Mouse (Mus musculus) heart, postnatal 25 days (tissue): Measurements from ENCODE around the gene Lemd1. TPM values are rescaled to one million over a fixed set of nuclear protein-coding genes. Genes with fewer than 3 reads are reported as not detected.
"Not testable (repeated sequence)": the region's sequence is repeated elsewhere in the genome, so short reads cannot be mapped to it uniquely, and the experiment has no call there.

Source experiments
- DNase-seq: peaks from one replicate; pipeline ENCODE4 v3.0.0; 2022; ENCODE audit warnings: low spot score
- intact Hi-C: fragments of 180-260 bp; cut with DNase I; formaldehyde crosslinking; loops from one replicate; pipeline ENCODE4 v1.15.1; 2025
- total RNA-seq, 2 experiments: library from RNA; stranded (reverse); gene quantifications; 2 replicates each; pipeline ENCODE4 v1.2.3; 2021

Lemd1 gene
- total RNA-seq, 2 experiments from 2014 or later = not detected

DNA sequence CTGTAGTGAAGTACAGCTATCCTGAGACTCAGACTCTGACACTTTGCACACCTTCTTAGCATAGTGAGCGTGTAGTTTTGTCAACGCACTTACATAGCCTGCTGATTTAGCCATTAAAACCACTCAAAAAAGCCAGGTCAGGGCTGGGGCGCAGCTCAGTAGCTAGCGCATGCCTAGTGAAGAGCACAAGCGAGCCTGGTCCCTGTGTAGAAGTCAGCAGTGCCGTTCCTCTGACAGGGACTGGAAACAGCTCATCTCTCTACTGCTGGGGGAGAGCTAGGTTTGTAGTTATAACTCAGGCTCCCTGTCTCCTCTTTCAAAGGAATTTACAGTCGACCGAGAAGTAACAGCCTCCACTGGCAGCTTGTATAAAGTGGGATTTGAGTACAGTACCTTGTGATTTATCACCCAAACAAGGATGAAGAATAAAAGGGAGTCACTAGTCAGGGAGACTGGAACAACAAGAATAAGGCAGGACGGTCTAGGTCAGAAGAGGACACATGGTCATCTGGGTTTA is 43.6 kb downstream of the Lemd1 start:
- intact Hi-C loops = loop anchor here (10.0 kb wide), 2 partner anchors 120 to 250 kb away; no protein-coding TSS in a partner anchor
- no peak for DNase-seq

- intact Hi-C loops = loop anchor here (1.0 to 10.0 kb wide), 5 partner anchors 27 to 253 kb away; no protein-coding TSS in a partner anchor
- peak; percentile 19 for DNase-seq
Measured at GRCm38 (mm10) chr1:132237585-132238159, 46.4 kb downstream of the Lemd1 start.

DNA sequence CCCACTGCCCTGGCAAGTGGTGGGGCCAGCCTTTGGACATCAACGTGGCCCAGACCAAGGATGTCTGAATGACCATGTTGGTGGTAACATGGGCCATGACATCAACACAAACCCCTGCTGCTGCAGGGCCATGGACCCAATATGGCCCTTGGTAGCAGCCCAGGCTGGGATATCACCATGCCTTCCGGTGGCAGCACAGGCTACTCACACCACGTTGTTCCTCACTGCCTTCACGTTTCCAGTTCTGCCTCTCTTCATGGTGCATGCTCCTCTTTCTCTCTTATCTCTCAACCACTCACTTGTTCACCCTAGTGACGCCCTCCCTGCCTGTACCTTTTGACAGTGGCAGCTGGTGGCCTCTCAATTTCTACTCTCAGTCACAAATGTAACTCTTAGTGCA is 53.8 kb downstream of the Lemd1 start:
- intact Hi-C loops = no loop called here
- DNase-seq = no peak

- intact Hi-C loops = no loop called here
- DNase-seq = peak; percentile 3
Measured at GRCm38 (mm10) chr1:132246137-132246536, 54.9 kb downstream of the Lemd1 start.

DNA sequence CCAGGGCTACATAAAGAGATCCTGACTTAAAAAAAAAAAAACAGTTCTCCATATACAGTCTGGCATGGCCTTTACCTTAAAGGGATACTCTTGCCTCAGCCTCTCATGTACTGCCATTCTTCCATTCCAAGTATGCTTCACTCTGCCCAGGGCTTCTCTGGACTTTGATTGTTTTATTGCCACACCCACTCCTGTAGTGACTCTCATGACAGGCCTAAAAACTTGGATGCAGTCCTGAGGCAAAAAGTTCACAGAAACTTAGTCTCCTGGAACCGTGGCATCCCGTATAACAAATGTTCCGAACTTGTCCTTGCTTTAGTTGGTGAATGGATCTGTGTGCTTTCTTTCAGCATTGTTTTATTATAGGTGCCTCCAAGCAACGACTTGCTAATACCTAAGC is 55.4 kb downstream of the Lemd1 start:
- intact Hi-C loops = no loop called here
- DNase-seq = no peak

DNA sequence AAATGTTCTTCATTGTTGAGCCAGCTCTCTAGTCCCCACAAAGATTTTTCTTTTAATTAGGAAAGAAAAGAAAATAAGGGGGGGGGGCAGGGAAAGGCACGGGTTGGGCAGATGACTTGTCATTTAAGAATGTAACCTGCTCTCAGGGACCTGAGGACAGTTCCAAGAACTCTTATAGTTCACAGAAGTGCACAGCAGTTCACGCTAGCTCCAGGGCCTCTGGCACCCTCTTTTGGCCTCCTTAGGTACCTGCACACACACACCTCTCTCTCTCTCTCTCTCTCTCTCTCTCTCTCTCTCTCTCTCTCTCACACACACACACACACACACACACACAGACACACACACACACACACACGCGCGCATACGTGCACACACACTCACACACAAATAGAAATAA is 63.2 kb downstream of the Lemd1 start:
- no peak for DNase-seq
- intact Hi-C loops = no loop called here

DNA sequence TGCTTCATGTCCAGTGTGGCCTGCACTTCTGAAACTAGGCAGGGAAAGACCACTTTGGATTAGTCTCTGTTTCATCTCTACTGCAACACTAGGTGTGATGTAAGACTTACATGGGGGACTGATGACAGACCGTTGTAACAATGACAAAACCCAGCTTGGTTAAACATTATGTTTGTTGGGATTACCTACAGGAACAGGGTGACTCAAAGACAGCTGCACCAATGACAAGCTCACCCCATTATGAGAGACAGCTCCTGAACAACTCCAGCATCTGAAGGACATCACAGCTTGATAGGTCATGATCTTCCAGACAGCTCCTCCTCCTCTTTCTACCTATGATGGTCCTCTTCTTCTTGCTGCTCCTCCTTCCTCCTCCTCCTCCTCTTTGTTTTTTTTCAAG is 69.1 kb downstream of the Lemd1 start:
- intact Hi-C loops = no loop called here
- DNase-seq = no peak

DNA sequence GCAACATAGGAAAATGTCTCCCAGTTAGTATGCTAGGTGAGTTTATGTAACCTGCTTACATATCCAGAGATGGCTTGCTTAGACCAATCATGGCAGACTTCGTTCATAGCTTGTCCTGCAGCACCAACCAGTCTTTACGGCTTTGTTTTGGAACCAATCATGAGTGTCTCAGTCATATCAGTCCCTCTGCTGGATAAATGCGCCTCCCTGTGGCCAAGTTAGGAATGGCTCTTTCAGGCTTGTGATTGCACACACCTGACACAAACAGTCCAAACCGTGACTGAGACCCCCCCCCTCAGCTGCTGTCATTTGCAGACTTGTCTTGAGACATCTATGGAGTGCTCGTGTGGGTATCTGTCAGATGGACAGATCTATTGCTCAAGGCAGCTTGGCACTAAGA is 69.8 kb downstream of the Lemd1 start:
- intact Hi-C loops = no loop called here
- DNase-seq = no peak

- intact Hi-C loops = no loop called here
- no peak for DNase-seq
Measured at GRCm38 (mm10) chr1:132263618-132264017, 72.4 kb downstream of the Lemd1 start.

DNA sequence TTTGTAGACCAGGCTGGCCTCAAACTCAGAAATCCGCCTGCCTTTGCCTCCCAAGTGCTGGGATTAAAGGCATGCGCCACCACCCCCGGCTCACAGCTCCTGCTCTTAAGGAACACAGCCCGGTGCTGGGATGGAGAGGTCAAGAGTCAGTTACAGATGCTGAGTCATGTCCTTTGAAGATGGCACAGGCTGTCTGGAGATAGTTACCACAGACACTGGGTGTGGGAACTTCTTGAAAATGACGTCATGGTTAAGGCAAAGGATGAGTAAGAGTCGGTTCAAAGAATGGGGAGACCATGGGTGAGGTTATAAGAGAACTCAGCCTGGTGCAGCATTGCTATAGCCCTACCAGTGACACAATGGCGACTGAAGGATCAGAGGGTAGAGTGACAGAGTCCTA is 73.3 kb downstream of the Lemd1 start:
- intact Hi-C loops = no loop called here
- no peak for DNase-seq

GRCm38 (mm10) chr1:132265211-132265859 is 74.1 kb downstream of the Lemd1 start:
- intact Hi-C loops = no loop called here
- no peak for DNase-seq

- intact Hi-C loops = no loop called here
Measured at GRCm38 (mm10) chr1:132265936-132266335, 74.7 kb downstream of the Lemd1 start.

GRCm38 (mm10) chr1:132266791-132267557 is 75.7 kb downstream of the Lemd1 start:
- no peak for DNase-seq
- intact Hi-C loops = no loop called here

More at GRCm38 (mm10) chr1:132265936-132266335, 74.7 kb downstream of the Lemd1 start:
- no peak for DNase-seq

DNA sequence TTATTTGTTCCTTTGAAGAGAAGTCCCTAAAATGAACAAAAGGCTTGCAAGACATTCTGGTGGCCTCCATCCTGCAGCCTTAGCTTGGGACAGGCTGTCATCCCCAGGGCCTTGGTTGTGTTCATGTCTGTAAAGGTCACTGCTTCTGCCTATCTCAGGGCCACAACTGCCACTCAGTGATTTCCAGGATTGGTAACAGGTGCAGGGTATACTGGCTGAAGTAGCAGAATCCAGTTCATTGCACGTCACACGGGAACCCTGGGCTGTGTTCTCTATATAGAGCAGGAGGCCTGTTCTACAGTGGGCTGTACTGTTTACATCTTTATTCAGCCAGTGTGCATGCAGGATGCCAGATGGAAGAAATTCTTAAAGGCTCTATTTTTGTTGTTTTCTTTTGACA is 76.7 kb downstream of the Lemd1 start:
- intact Hi-C loops = no loop called here
- no peak for DNase-seq

- no peak for DNase-seq
- intact Hi-C loops = no loop called here
Measured at GRCm38 (mm10) chr1:132268418-132269060, 77.3 kb downstream of the Lemd1 start.

- intact Hi-C loops = no loop called here
- DNase-seq = no peak
Measured at GRCm38 (mm10) chr1:132271237-132271636, 80.0 kb downstream of the Lemd1 start.

DNA sequence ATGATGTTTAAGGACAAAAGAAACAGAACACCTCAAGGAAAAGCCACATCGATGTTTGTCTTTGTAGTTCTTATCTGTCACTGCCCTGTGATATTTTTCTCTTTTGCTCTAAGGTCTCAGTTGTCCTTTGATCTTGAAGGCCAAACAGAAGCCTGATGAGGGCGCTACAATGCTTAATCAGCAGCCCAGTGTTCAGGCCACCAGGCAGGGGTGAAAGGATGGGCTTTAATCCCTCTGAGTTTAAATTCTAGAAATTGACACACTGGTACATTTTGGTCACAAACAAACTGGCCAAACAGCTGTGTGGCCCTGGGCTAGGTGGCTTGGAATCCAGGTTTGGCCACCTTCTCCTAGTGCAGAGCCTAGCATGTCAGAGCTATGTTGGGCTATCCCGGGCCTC is 85.5 kb downstream of the Lemd1 start:
- no peak for DNase-seq
- intact Hi-C loops = no loop called here

- intact Hi-C loops = no loop called here
- DNase-seq = no peak
Measured at GRCm38 (mm10) chr1:132277124-132277523, 85.9 kb downstream of the Lemd1 start.

- intact Hi-C loops, DNase-seq: not testable (repeated sequence)
Measured at GRCm38 (mm10) chr1:132280636-132281035, 89.4 kb downstream of the Lemd1 start.

GRCm38 (mm10) chr1:132281523-132282176 is 90.4 kb downstream of the Lemd1 start:
- intact Hi-C loops = no loop called here
- DNase-seq = no peak
